Comparison of ENCODE assay signal across 8 mouse cellular contexts in genomic region chr7:139388670-139389212, GRCm38 (mm10). TPM values are rescaled to one million over a fixed set of nuclear protein-coding genes. Genes with fewer than 3 reads are reported as not detected.
DNase-seq lines count a peak whose midpoint lies in the region; ATAC-seq and TF ChIP-seq lines count a peak whose summit lies in the region.

TSS of gene Inpp5a (plus strand) at chr7:139389109.

- peaks cover 3% of the 10 kb centered on the region for H3K79me3 ChIP-seq in C2C12 (ENCODE audit: low read depth)

- TF ChIP-seq CTCF in C2C12 (IDR thresholded peaks at IDR 0.05; ENCODE audit: control insufficient read depth, insufficient read depth, insufficient read length) = no peak
- TF ChIP-seq CTCF in brain, embryonic 14.5 days (IDR thresholded peaks at IDR 0.05; ENCODE audit: borderline replicate concordance, extremely low read depth, insufficient read depth, insufficient read length) = no peak
- no peak for TF ChIP-seq CTCF in liver, adult 2 months (IDR thresholded peaks at IDR 0.05; ENCODE audit: low read depth, low read length)

- H3K79me2 ChIP-seq in C2C12 (ENCODE audit: control insufficient read depth, insufficient read depth) (peaks cover 20% of the 10 kb centered on the region), myocyte (ENCODE audit: control insufficient read depth, insufficient read depth) (peaks cover 45% of the 10 kb centered on the region)
- H3K79me2 ChIP-seq in liver, adult 2 months (ENCODE audit: control insufficient read depth, insufficient read depth, low read length) = peaks cover 21% of the 10 kb centered on the region; the same call in 1 of the 2 replicates

- H3K36me3 ChIP-seq in C2C12 (ENCODE audit: control insufficient read depth, insufficient read depth) (no peaks in the 10 kb centered on the region), myocyte (ENCODE audit: control insufficient read depth, insufficient read depth) (no peaks in the 10 kb centered on the region)
- H3K36me3 ChIP-seq in erythroblast, embryonic 14.5 days (ENCODE audit: control insufficient read depth) = no peaks in the 10 kb centered on the region
- no peaks in the 10 kb centered on the region for H3K36me3 ChIP-seq in heart, embryonic 11.5 days (ENCODE audit: control insufficient read depth, insufficient read depth, low read length)
- no peaks in the 10 kb centered on the region for H3K36me3 ChIP-seq in kidney, embryonic 16.5 days (ENCODE audit: insufficient read depth, low read length)
- no peaks in the 10 kb centered on the region for H3K36me3 ChIP-seq in liver, adult 2 months (ENCODE audit: control insufficient read depth, insufficient read depth, low read length)
- no peaks in the 10 kb centered on the region for H3K36me3 ChIP-seq in splenic B cell, adult 2 months (ENCODE audit: control insufficient read depth, insufficient read depth, low read length, poor library complexity, severe bottlenecking)

- H3K27me3 ChIP-seq in C2C12 (ENCODE audit: control insufficient read depth, insufficient read depth, insufficient read length) = no peaks in the 10 kb centered on the region
- H3K27me3 ChIP-seq in erythroblast, embryonic 14.5 days (ENCODE audit: control insufficient read depth) = peaks cover 3% of the 10 kb centered on the region; the same call in 1 of the 2 replicates
- H3K27me3 ChIP-seq in heart, embryonic 11.5 days (ENCODE audit: control insufficient read depth, insufficient read depth, low read length) = no peaks in the 10 kb centered on the region
- H3K27me3 ChIP-seq in kidney, embryonic 16.5 days (ENCODE audit: insufficient read depth, low read length) = no peaks in the 10 kb centered on the region
- H3K27me3 ChIP-seq in liver, adult 2 months (ENCODE audit: control insufficient read depth, insufficient read depth, low read length) = no peaks in the 10 kb centered on the region
- H3K27me3 ChIP-seq in myocyte (ENCODE audit: control insufficient read depth, insufficient read depth, insufficient read length) = no peaks in the 10 kb centered on the region
- no peaks in the 10 kb centered on the region for H3K27me3 ChIP-seq in splenic B cell, adult 2 months (ENCODE audit: control insufficient read depth, insufficient read depth, low read length, poor library complexity, severe bottlenecking)

- no peaks in the 10 kb centered on the region for H3K9me3 ChIP-seq in erythroblast, embryonic 14.5 days (ENCODE audit: control insufficient read depth, low read length)
- no peaks in the 10 kb centered on the region for H3K9me3 ChIP-seq in heart, embryonic 11.5 days (replicated peaks; ENCODE audit: control insufficient read depth, low read length)
- H3K9me3 ChIP-seq in kidney, embryonic 16.5 days (ENCODE audit: low read length) = no peaks in the 10 kb centered on the region

- H3K4me1 ChIP-seq in erythroblast, embryonic 14.5 days (ENCODE audit: control insufficient read depth) = peaks cover 37% of the 10 kb centered on the region
- peaks cover 35% of the 10 kb centered on the region for H3K4me1 ChIP-seq in heart, embryonic 11.5 days (ENCODE audit: control insufficient read depth, insufficient read depth, low read length)
- H3K4me1 ChIP-seq in kidney, embryonic 16.5 days (ENCODE audit: insufficient read depth, low read length) = peaks cover 43% of the 10 kb centered on the region
- H3K4me1 ChIP-seq in liver, adult 2 months (ENCODE audit: control insufficient read depth, insufficient read depth, low read length) = peaks cover 7% of the 10 kb centered on the region

- DNase-seq in brain, embryonic 14.5 days (ENCODE audit: low read depth) = peak; percentile 100
- DNase-seq in liver, adult 2 months (ENCODE audit: extremely low read depth, low read depth, low spot score) = peak; percentile 98
- peak; percentile 100 for DNase-seq in splenic B cell, adult 2 months (ENCODE audit: low read depth, low spot score)

- H3K4me3 ChIP-seq in C2C12 (ENCODE audit: insufficient read depth, poor library complexity, severe bottlenecking) (peak within 1 kb of the TSS; percentile 55), myocyte (peak within 1 kb of the TSS; percentile 41)
- peak within 1 kb of the TSS; percentile 75 for H3K4me3 ChIP-seq in erythroblast, embryonic 14.5 days (replicated peaks)
- peak within 1 kb of the TSS; percentile 93 for H3K4me3 ChIP-seq in heart, embryonic 11.5 days (ENCODE audit: low read depth, low read length)
- H3K4me3 ChIP-seq in kidney, embryonic 16.5 days (ENCODE audit: low read length) = peak within 1 kb of the TSS; percentile 87
- H3K4me3 ChIP-seq in liver, adult 2 months (ENCODE audit: insufficient read depth, low read depth, low read length) = peak within 1 kb of the TSS; percentile 97

- ATAC-seq in heart, embryonic 11.5 days (replicated peaks; ENCODE audit: insufficient number of reproducible peaks, low FRiP score, low TSS enrichment) = peak; percentile 98
- peak; percentile 98 for ATAC-seq in kidney, embryonic 16.5 days (ENCODE audit: low FRiP score, low TSS enrichment)

- peak within 1 kb of the TSS; percentile 79 for H3K4me2 ChIP-seq in heart, embryonic 11.5 days
- peak within 1 kb of the TSS; percentile 81 for H3K4me2 ChIP-seq in kidney, embryonic 16.5 days (replicated peaks; ENCODE audit: low read depth, low read length)
- peak within 1 kb of the TSS; percentile 92 for H3K4me2 ChIP-seq in myocyte (ENCODE audit: low read depth)

- H3K27ac ChIP-seq in heart, embryonic 11.5 days (ENCODE audit: low read depth, low read length) = peak within 1 kb of the TSS; percentile 82
- peak within 1 kb of the TSS; percentile 87 for H3K27ac ChIP-seq in kidney, embryonic 16.5 days (ENCODE audit: low read length)
- peak within 1 kb of the TSS; percentile 66 for H3K27ac ChIP-seq in liver, adult 2 months (replicated peaks; ENCODE audit: insufficient read depth, low read depth, low read length)

- H3K9ac ChIP-seq in heart, embryonic 11.5 days (ENCODE audit: low read depth, low read length) = peak within 1 kb of the TSS; percentile 97
- H3K9ac ChIP-seq in kidney, embryonic 16.5 days (replicated peaks; ENCODE audit: low read length) = peak within 1 kb of the TSS; percentile 94
- peak within 1 kb of the TSS; percentile 97 for H3K9ac ChIP-seq in liver, adult 2 months (ENCODE audit: low read depth, low read length)

- WGBS in heart, embryonic 11.5 days (ENCODE audit: insufficient replicate concordance) = under 1% methylated on average over 47 of the region's 47 CpGs
- WGBS in kidney, embryonic 16.5 days = under 1% methylated on average over 27 of the region's 47 CpGs
- WGBS in liver, adult 2 months = under 1% methylated on average over 47 of the region's 47 CpGs

- peak; percentile 84 for TF ChIP-seq POLR2A in brain, embryonic 14.5 days (IDR thresholded peaks at IDR 0.05; ENCODE audit: borderline replicate concordance, extremely low read depth, insufficient read depth, insufficient read length, poor library complexity, severe bottlenecking)
- TF ChIP-seq POLR2A in liver, adult 2 months (IDR thresholded peaks at IDR 0.05; ENCODE audit: extremely low read depth, insufficient read depth, low read length) = 0 out of 2 replicates have a peak, but pooled peaks have one; percentile 58
- peak; percentile 70 for TF ChIP-seq POLR2A in myocyte (IDR thresholded peaks at IDR 0.05; ENCODE audit: insufficient read length, low read depth)

- peak within 1 kb of the TSS; percentile 83 for H3ac ChIP-seq in C2C12 (ENCODE audit: control insufficient read depth, insufficient read length, low read depth)
- H3ac ChIP-seq in myocyte (ENCODE audit: control insufficient read depth, insufficient read length) = peak within 1 kb of the TSS; percentile 95

TF ChIP-seq in C2C12, 6 proteins besides CTCF, POLR2A, EP300 and RAD21:
- TF ChIP-seq MYOG (IDR thresholded peaks at IDR 0.05; ENCODE audit: control insufficient read depth, extremely low read depth, insufficient read length) (no peak), MAX (IDR thresholded peaks at IDR 0.05) (no peak), USF1 (IDR thresholded peaks at IDR 0.05; ENCODE audit: low read depth) (no peak), MYOD1 (IDR thresholded peaks at IDR 0.05; ENCODE audit: control insufficient read depth, insufficient read length, low read depth) (no peak), FOSL1 (IDR thresholded peaks at IDR 0.05; ENCODE audit: insufficient read depth, low read length, poor library complexity, severe bottlenecking) (no peak), CEBPB (IDR thresholded peaks at IDR 0.05; ENCODE audit: low read depth) (no peak)
TF ChIP-seq in C2C12: peak in this region for 0.

TF ChIP-seq in myocyte, 11 proteins besides CTCF, POLR2A, EP300 and RAD21:
- TF ChIP-seq TCF3 (IDR thresholded peaks at IDR 0.05; ENCODE audit: insufficient read length, low read depth) = no peak
- no peak for TF ChIP-seq REST (IDR thresholded peaks at IDR 0.05; ENCODE audit: insufficient read depth, insufficient read length)
- TF ChIP-seq CEBPB (IDR thresholded peaks at IDR 0.05; ENCODE audit: insufficient read depth, poor library complexity, severe bottlenecking) = no peak
- TF ChIP-seq MYOD1 (IDR thresholded peaks at IDR 0.05; ENCODE audit: control insufficient read depth in 1 of 3, insufficient read length in 2 of 3, low read depth in 2 of 3) = no peak
- no peak for TF ChIP-seq MYOG (IDR thresholded peaks at IDR 0.05; ENCODE audit: control insufficient read depth in 1 of 3, insufficient read depth in 1 of 3, insufficient read length in 2 of 3, low read depth in 2 of 3)
- no peak for TF ChIP-seq MAX (IDR thresholded peaks at IDR 0.05; ENCODE audit: low read depth)
- no peak for TF ChIP-seq SRF (IDR thresholded peaks at IDR 0.05; ENCODE audit: control insufficient read depth, insufficient read length, low read depth)
- no peak for TF ChIP-seq TCF12 (IDR thresholded peaks at IDR 0.05; ENCODE audit: insufficient read depth, poor library complexity, severe bottlenecking)
- peak; percentile 14 for TF ChIP-seq E2F4 (IDR thresholded peaks at IDR 0.05; ENCODE audit: insufficient read depth)
- peak; percentile 42 for TF ChIP-seq POLR2AphosphoS2 (IDR thresholded peaks at IDR 0.05; ENCODE audit: insufficient read length, low read depth)
- TF ChIP-seq USF1 (IDR thresholded peaks at IDR 0.05; ENCODE audit: low read depth) = no peak

RNA-seq across cellular contexts. Expression of gene Inpp5a, which starts in this region (rescaled TPM):
- polyA plus RNA-seq in C2C12 (2012; fragmentation: generic; extraction: Trizol) (22.7 TPM), myocyte (2012; fragmentation: generic; extraction: Trizol) (37.8 TPM)
- 6.2 and 17.6 TPM in 2 replicates for polyA plus RNA-seq in brain, embryonic 14.5 days (2012; rRNA removed)
- polyA plus RNA-seq in erythroblast, embryonic 14.5 days (2012) = 0.25 and 0.33 TPM in 2 replicates
- polyA plus RNA-seq in heart, embryonic 11.5 days (2014; fragmentation: Nextera tagmentation; extraction: Ambion mirVana) = 69.8 and 74.4 TPM in 2 replicates
- 16.0 and 17.7 TPM in 2 replicates for polyA plus RNA-seq in kidney, embryonic 16.5 days (2015; fragmentation: Nextera tagmentation; extraction: Ambion mirVana)
- total RNA-seq in liver, adult 2 months (2014; rRNA removed) = 8.8 and 10.5 TPM in 2 replicates
- polyA plus RNA-seq in liver, adult 2 months (2012; rRNA removed) = 7.9 and 8.4 TPM in 2 replicates

Comparison
In these comparisons a context has a peak if more than half of its experiments do, and no peak if none do; other contexts are left out.
1. Peak in every context shown above with its lines: DNase-seq, ATAC-seq, H3K4me3 ChIP-seq and H3K27ac ChIP-seq.
2. H3K4me3 ChIP-seq: peak in every context shown above with its lines; median percentile 97 in liver, adult 2 months; 93 in heart, embryonic 11.5 days; 87 in kidney, embryonic 16.5 days; 75 in erythroblast, embryonic 14.5 days; 55 in C2C12; 41 in myocyte.